Mouse (Mus musculus) forebrain, postnatal 0 days (tissue): ENCODE measurements at regions not wholly inside any gene's neighbourhood (a gene's known extent, or its start where the extent isn't known, plus 50 kb on each side); places are given as distances from the start of the nearest gene placed in this dataset.

Experiments
- ATAC-seq: fragments of 200-750 bp; cut with Nextera tagmentation; 2 replicates; pipeline ENCODE4 v1.8.0; 2017; ENCODE audit warnings: mild to moderate bottlenecking, moderate library complexity
- DNase-seq: peaks from one replicate; pipeline ENCODE4 v3.0.0-alpha.2; 2015
- H3K27ac ChIP-seq: fragments of 300-500 bp; sonication (generic); 2 replicates; pipeline ENCODE4 v1.5.1; 2014; ENCODE audit warnings: low read depth, mild to moderate bottlenecking, antibody characterized with exemption, low read length, moderate library complexity, mixed read lengths
- H3K27me3 ChIP-seq: fragments of 300-500 bp; sonication (generic); 2 replicates; pipeline ENCODE4 v1.6.1; 2014; ENCODE audit warnings: mild to moderate bottlenecking, low read length, mixed read lengths; ENCODE audit not compliant: insufficient read depth
- H3K36me3 ChIP-seq: fragments of 300-500 bp; sonication (generic); 2 replicates; pipeline ENCODE4 v1.6.1; 2014; ENCODE audit warnings: mild to moderate bottlenecking, moderate library complexity; ENCODE audit not compliant: insufficient read depth
- H3K4me1 ChIP-seq: fragments of 300-500 bp; sonication (generic); 2 replicates; pipeline ENCODE4 v1.6.1; 2014; ENCODE audit warnings: antibody characterized with exemption; ENCODE audit not compliant: insufficient read depth
- H3K4me2 ChIP-seq: fragments of 300-500 bp; sonication (generic); 2 replicates; pipeline ENCODE4 v1.6.1; 2014; ENCODE audit warnings: low read depth, mild to moderate bottlenecking, moderate library complexity
- H3K4me3 ChIP-seq: fragments of 300-500 bp; sonication (generic); 2 replicates; pipeline ENCODE4 v1.5.1; 2014; ENCODE audit warnings: low read depth, low read length, mixed read lengths
- H3K9ac ChIP-seq: fragments of 300-500 bp; sonication (generic); 2 replicates; pipeline ENCODE4 v1.6.1; 2014; ENCODE audit warnings: mild to moderate bottlenecking
- H3K9me3 ChIP-seq: fragments of 300-500 bp; sonication (generic); 2 replicates; pipeline ENCODE4 v1.6.1; 2016; ENCODE audit warnings: low read length
- CTCF ChIP-seq: sonication (generic); IDR thresholded peaks from 2 replicates; pipeline ENCODE4 v1.5.1; 2016; ENCODE audit warnings: antibody characterized with exemption, control low read depth, low read depth
- WGBS: fragments of 180-500 bp; shearing (Covaris S2); extraction: QIAGEN DNeasy Blood & Tissue Kit; methylation state at CpG from one replicate; pipeline ENCODE4 v1.1.7; 2014; 5-methylcytosine and 5-hydroxymethylcytosine counted together

DNA sequence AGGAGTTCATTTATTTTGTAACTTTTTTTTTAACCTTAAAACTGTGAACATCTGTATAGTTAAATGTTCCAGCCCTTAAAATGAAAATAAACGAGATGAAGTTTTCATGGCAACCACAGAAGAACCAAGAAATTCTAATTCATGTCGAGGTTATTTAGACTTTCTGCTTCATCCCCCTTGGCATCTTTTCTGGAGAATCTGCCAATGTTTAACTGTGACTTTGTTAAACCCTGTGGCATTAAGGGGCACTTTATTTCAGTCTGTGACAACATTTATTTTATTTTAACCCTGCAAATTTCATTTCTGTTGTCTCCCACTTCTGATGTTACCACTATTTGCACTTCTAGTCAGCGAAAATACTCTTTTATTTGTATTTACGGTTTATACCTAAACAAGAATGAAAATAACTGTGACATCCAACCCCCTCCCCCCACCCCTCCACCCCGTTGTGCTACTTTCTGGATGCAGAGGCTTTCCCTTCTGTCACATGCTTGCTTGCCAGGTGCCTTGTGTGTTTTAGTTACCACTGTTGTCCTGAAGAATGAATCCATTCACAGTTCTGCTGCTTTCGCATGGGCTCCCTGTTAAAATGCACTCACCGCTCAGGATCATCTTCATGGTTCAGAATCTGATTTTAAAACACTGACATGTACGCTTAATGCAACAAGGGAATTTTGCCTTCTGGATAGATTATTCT lies 125.4 kb upstream of the Ptchd4 start:
- 64% methylated on average over 8 of the region's 8 CpGs for whole genome bisulfite sequencing
- Histone ChIP-seq H3K27ac (no peak overlapping the region), H3K9me3 (no peaks in the 10 kb centered on the region), H3K9ac (no peak overlapping the region), H3K4me1 (no peaks in the 10 kb centered on the region), H3K4me2 (no peak overlapping the region), H3K36me3 (no peaks in the 10 kb centered on the region), H3K27me3 (no peaks in the 10 kb centered on the region), H3K4me3 (no peak overlapping the region)
- no peak for TF ChIP-seq CTCF
- ATAC-seq (no peak), DNase-seq (peak; percentile 8)
